Mouse (Mus musculus): ENCODE measurements around the gene Zfp964. TPM values are rescaled to one million over a fixed set of nuclear protein-coding genes. Genes with fewer than 3 reads are reported as not detected.

The Zfp964 gene
- 0.71 and 0.87 TPM in 2 replicates for polyA plus RNA-seq (2015; fragmentation: Nextera tagmentation; extraction: Ambion mirVana)

GRCm38 (mm10) chr8:69654358-69654981 is at the start of gene Zfp964:
Zfp964 (plus strand) TSS chr8:69654479.

GRCm38 (mm10) chr8:69625095-69625789 is 29.0 kb upstream of the Zfp964 start, which contains the start of gene Zfp868:
Zfp868 (minus strand) TSS chr8:69625548.

GRCm38 (mm10) chr8:69710624-69711023 is 56.3 kb downstream of the Zfp964 start, which contains the start of gene Zfp869:
Zfp869 (minus strand) TSS chr8:69710724.

Other genes starting within 250 kb of the Zfp964 start
- not detected in 2 replicates for gene Gm9495, start 200.9 kb upstream of the Zfp964 start, polyA plus RNA-seq (2015; fragmentation: Nextera tagmentation; extraction: Ambion mirVana)
- not detected in 2 replicates for gene Gm7697, start 131.5 kb upstream of the Zfp964 start, polyA plus RNA-seq (2015; fragmentation: Nextera tagmentation; extraction: Ambion mirVana)
- gene Zfp868, start 28.9 kb upstream of the Zfp964 start, polyA plus RNA-seq (2015; fragmentation: Nextera tagmentation; extraction: Ambion mirVana): 8.5 and 9.0 TPM in 2 replicates
- gene Zfp869, start 56.2 kb downstream of the Zfp964 start, polyA plus RNA-seq (2015; fragmentation: Nextera tagmentation; extraction: Ambion mirVana): 12.5 and 13.6 TPM in 2 replicates
- gene Zfp963, start 95.5 kb downstream of the Zfp964 start, polyA plus RNA-seq (2015; fragmentation: Nextera tagmentation; extraction: Ambion mirVana): 1.7 and 2.6 TPM in 2 replicates
- 0.29 and 0.59 TPM in 2 replicates for gene Gm20422, start 120.4 kb downstream of the Zfp964 start, polyA plus RNA-seq (2015; fragmentation: Nextera tagmentation; extraction: Ambion mirVana)
- gene Atp13a1, start 136.7 kb downstream of the Zfp964 start, polyA plus RNA-seq (2015; fragmentation: Nextera tagmentation; extraction: Ambion mirVana): 26.0 and 26.7 TPM in 2 replicates
- gene Zfp866, start 136.7 kb downstream of the Zfp964 start, polyA plus RNA-seq (2015; fragmentation: Nextera tagmentation; extraction: Ambion mirVana): 10.9 and 11.7 TPM in 2 replicates
- 5.5 and 8.5 TPM in 2 replicates for gene Gmip, start 154.2 kb downstream of the Zfp964 start, polyA plus RNA-seq (2015; fragmentation: Nextera tagmentation; extraction: Ambion mirVana)
- gene Lpar2, start 167.9 kb downstream of the Zfp964 start, polyA plus RNA-seq (2015; fragmentation: Nextera tagmentation; extraction: Ambion mirVana): 0.27 and 0.30 TPM in 2 replicates
- 3.5 and 4.3 TPM in 2 replicates for gene Pbx4, start 178.0 kb downstream of the Zfp964 start, polyA plus RNA-seq (2015; fragmentation: Nextera tagmentation; extraction: Ambion mirVana)
- 0.46 and 0.52 TPM in 2 replicates for gene Cilp2, start 233.2 kb downstream of the Zfp964 start, polyA plus RNA-seq (2015; fragmentation: Nextera tagmentation; extraction: Ambion mirVana)
- 2.2 and 2.3 TPM in 2 replicates for gene Tssk6, start 247.7 kb downstream of the Zfp964 start, polyA plus RNA-seq (2015; fragmentation: Nextera tagmentation; extraction: Ambion mirVana)
- gene Ndufa13, start 248.1 kb downstream of the Zfp964 start, polyA plus RNA-seq (2015; fragmentation: Nextera tagmentation; extraction: Ambion mirVana): 222 and 227 TPM in 2 replicates
- gene Yjefn3, start 248.2 kb downstream of the Zfp964 start, polyA plus RNA-seq (2015; fragmentation: Nextera tagmentation; extraction: Ambion mirVana): 1.3 and 2.2 TPM in 2 replicates